9 mouse cellular contexts compared by ENCODE assay signal in genomic region chr2:65818080-65818796, GRCm38 (mm10). TPM values are rescaled to one million over a fixed set of nuclear protein-coding genes. Genes with fewer than 3 reads are reported as not detected.
DNase-seq lines count a peak whose midpoint lies in the region; ATAC-seq lines count a peak whose summit lies in the region.
"Had no signal": no experiment of that assay in that cellular context is flagged by ENCODE, and none has a peak within 500 bp of the region (broad histone marks: within the 10 kb centered on the region; RNA-seq: fewer than 3 reads in every experiment).

No protein-coding gene starts in this region.

- DNase-seq in urinary bladder, postnatal 14 days (ENCODE audit: low spot score) = peak; percentile 6
- no peak for DNase-seq in urinary bladder, adult 2 months (ENCODE audit: low spot score)
- peak; percentile 68 for DNase-seq in forebrain, embryonic 14.5 days (ENCODE audit: low spot score)
- DNase-seq in hindbrain, embryonic 10.5 days (ENCODE audit: low spot score) = peak; percentile 66
- DNase-seq in left cerebral cortex, postnatal 36 days (ENCODE audit: low spot score in 2 of 2) = peak; percentile 23 to 26
- peak; percentile 82 for DNase-seq in mesoderm, embryonic 11.5 days (ENCODE audit: low read depth, low spot score)
- peak; percentile 35 for DNase-seq in telencephalon, adult 2 months (ENCODE audit: low read depth, low spot score)
- DNase-seq in cerebellum, postnatal 36 days = no peak

- H3K4me3 ChIP-seq in forebrain, embryonic 14.5 days (ENCODE audit: low read depth, low read length) = no peak overlapping the region
- peak overlapping the region; percentile 18 for H3K4me3 ChIP-seq in hindbrain, embryonic 10.5 days

- H3K9ac ChIP-seq in forebrain, embryonic 14.5 days (ENCODE audit: low read length) = peak overlapping the region; percentile 10; the same call in 1 of the 2 replicates

- no peaks in the 10 kb centered on the region for H3K9me3 ChIP-seq in forebrain, embryonic 14.5 days (replicated peaks; ENCODE audit: control insufficient read depth, low read length)
- H3K9me3 ChIP-seq in hindbrain, embryonic 10.5 days = no peaks in the 10 kb centered on the region

- no peaks in the 10 kb centered on the region for H3K4me1 ChIP-seq in forebrain, embryonic 14.5 days (ENCODE audit: control insufficient read depth, insufficient read depth, low read length)
- no peaks in the 10 kb centered on the region; the same call in 1 of the 2 replicates for H3K4me1 ChIP-seq in hindbrain, embryonic 10.5 days (replicated peaks)

- intact Hi-C loops in left cerebral cortex, postnatal 36 days (cut with DNase I) = no loop called here

- ATAC-seq in forebrain, embryonic 14.5 days = peak; percentile 60; the same call in 1 of the 2 replicates

- no peaks in the 10 kb centered on the region for H3K36me3 ChIP-seq in forebrain, embryonic 14.5 days (ENCODE audit: control insufficient read depth, insufficient read depth, low read length)
- H3K36me3 ChIP-seq in hindbrain, embryonic 10.5 days = no peaks in the 10 kb centered on the region

- peak overlapping the region; percentile 32 for H3K4me2 ChIP-seq in forebrain, embryonic 14.5 days (ENCODE audit: low read length)

- 66% methylated on average over 20 of the region's 20 CpGs for WGBS in forebrain, embryonic 14.5 days
- WGBS in hindbrain, embryonic 10.5 days = 57% methylated on average over 20 of the region's 20 CpGs

- H3K27ac ChIP-seq in forebrain, embryonic 14.5 days (ENCODE audit: low read depth, low read length) = 0 out of 2 replicates have a peak overlapping the region, but pooled peaks have one; percentile 4
- H3K27ac ChIP-seq in hindbrain, embryonic 10.5 days = peak overlapping the region; percentile 53; the same call in 1 of the 2 replicates
- H3K27ac ChIP-seq: macrophage had no signal

- H3K27me3 ChIP-seq in forebrain, embryonic 14.5 days (replicated peaks; ENCODE audit: control insufficient read depth, insufficient read depth, low read length) = no peaks in the 10 kb centered on the region
- H3K27me3 ChIP-seq in hindbrain, embryonic 10.5 days (ENCODE audit: insufficient read depth, poor library complexity, severe bottlenecking) = no peaks in the 10 kb centered on the region

RNA-seq across cellular contexts. Expression of gene Csrnp3, which starts 27.3 kb away (rescaled TPM):
- 0.01 and 0.03 TPM in 2 replicates for polyA plus RNA-seq in urinary bladder, adult 2 months (2012; rRNA removed)
- 33.0 and 65.4 TPM in 2 replicates for polyA plus RNA-seq in forebrain, embryonic 14.5 days (2014; fragmentation: Nextera tagmentation; extraction: Ambion mirVana)
- 9.8 and 12.3 TPM in 2 replicates for polyA plus RNA-seq in hindbrain, embryonic 10.5 days (2016; fragmentation: Nextera tagmentation; extraction: Ambion mirVana)
- total RNA-seq in left cerebral cortex, postnatal 36 days (2021) = 10 to 100 TPM; 89.4 to 92.6 TPM
- polyA plus RNA-seq: macrophage had no signal

Comparison
In these comparisons a context has a peak if more than half of its experiments do, and no peak if none do; other contexts are left out.
1. DNase-seq: peak in urinary bladder, postnatal 14 days (single experiment), forebrain, embryonic 14.5 days (single experiment), hindbrain, embryonic 10.5 days (single experiment), left cerebral cortex, postnatal 36 days (2 of 2), mesoderm, embryonic 11.5 days (single experiment) and telencephalon, adult 2 months (single experiment); none in urinary bladder, adult 2 months (single experiment) and cerebellum, postnatal 36 days (0 of 2).
2. RNA of gene Csrnp3, which starts 27.3 kb away (polyA plus RNA-seq): 33.0 to 65.4 TPM in forebrain, embryonic 14.5 days and 9.8 to 12.3 TPM in hindbrain, embryonic 10.5 days; 0.01 to 0.03 TPM in urinary bladder, adult 2 months; every median in the first group is over 10 times any median in the second.